Mouse (Mus musculus) heart, postnatal 10 days (tissue): ENCODE measurements around the gene Sipa1l2. TPM values are rescaled to one million over a fixed set of nuclear protein-coding genes. Genes with fewer than 3 reads are reported as not detected.

ENCODE experiments used
- DNase-seq, 2 experiments: peaks; one replicate each; pipeline ENCODE4 v3.0.0; 2021
- intact Hi-C: fragments of 180-260 bp; cut with DNase I; formaldehyde crosslinking; loops from one replicate; pipeline ENCODE4 v1.15.1; 2025
- total RNA-seq, 2 experiments: library from RNA; stranded (reverse); gene quantifications; 2 replicates each; pipeline ENCODE4 v1.2.3; 2021

Sipa1l2 gene
- total RNA-seq, 2 experiments from 2014 or later, result 52.7 to 67.3 TPM

DNA sequence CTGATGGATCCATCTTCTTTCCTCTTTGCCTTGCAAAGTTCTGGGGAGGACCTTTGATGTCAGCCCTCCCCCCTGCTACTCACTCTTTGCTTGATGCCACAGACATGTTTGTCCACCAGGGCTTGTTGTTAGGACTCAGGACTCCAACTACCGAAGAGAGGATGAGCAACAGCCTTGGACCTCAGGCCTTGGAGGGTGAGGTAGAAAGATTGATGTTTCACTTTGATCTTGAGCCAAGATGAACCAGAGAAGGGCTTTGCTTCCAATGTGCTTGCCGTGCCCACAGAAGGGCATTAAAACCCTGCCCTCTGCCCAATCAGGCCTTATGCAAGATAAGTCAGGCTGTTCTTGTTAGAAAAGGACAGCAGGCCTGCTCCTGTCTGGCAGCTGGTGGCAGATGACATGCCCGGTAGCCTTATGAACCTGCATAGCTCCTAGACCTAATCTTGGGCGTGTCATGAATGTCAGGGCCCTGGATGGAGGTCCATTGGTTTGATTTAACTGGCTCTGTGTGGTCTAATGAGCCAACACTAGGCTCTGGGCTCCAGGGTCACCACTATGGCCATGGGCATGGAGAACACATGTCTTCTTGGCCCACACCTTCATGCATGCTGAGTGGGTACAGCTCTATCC, 184.9 kb downstream of the Sipa1l2 start:
- intact Hi-C loops, result loop anchor here (2.0 to 5.0 kb wide), 2 partner anchors 16 to 32 kb away; no protein-coding TSS in a partner anchor

DNA sequence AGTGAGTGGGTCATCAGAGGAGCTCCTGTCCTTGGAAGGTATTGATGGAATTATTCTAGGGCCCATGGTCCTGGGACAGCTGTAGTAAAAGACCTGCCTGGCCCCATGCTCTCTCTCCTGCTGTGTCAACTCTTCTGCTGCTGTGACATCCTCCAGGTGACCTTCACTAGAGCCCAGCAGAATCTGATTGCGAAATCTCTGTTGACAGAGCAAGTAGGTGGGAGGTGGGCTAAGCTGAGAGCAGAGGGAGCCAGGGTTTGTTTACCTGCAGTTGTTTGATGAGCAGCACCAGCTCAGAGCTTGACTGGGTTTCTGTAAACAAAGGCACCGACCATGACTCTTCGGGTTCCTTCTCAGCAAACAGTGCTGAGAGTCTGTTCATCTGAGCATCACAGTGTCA, 187.9 kb downstream of the Sipa1l2 start:
- intact Hi-C loops, result no loop called here
- DNase-seq, result no peak

More for the DNA sequence above, 184.9 kb downstream of the Sipa1l2 start:
- no peak for DNase-seq

DNA sequence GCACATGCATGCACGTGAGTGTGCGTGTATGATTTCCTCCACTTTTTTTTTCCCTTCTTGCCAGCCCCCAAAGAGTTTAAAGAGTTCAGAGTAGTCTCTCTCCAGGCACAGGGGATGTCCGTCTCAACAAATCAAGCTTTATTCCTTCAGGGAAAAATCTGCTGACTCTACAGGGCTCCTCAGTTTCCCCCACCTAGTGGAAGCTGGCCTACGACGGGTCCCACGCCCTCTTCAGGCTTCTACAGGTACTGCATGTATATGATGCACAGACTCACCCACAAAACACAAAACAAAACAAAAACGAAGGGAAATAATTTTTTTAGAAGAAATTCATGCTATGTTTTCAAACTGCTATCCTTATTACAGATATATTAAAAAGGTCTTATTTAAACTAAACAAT, 189.7 kb downstream of the Sipa1l2 start:
- intact Hi-C loops, result no loop called here

DNA sequence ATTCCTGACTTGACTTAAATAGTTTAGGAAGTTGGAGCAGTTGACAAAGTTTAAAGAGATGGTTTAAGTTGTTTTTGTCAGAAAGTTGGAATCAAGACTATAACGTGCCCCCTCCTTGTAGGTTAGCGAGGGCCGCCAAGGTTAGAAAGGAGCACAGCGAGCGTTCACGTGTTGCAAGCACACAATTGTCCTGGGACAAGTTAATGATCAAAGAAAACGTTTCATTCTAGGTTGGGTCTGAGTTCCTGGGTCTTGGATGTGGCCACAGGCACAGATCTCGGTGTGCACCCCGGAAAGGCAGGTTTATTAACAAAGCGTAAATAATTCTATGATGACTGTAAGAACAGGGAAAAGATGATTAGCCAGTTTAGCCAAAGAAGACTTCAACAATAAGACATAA, 190.5 kb downstream of the Sipa1l2 start:
- intact Hi-C loops, result no loop called here

More for the DNA sequence above, 189.7 kb downstream of the Sipa1l2 start:
- no peak for DNase-seq

DNA sequence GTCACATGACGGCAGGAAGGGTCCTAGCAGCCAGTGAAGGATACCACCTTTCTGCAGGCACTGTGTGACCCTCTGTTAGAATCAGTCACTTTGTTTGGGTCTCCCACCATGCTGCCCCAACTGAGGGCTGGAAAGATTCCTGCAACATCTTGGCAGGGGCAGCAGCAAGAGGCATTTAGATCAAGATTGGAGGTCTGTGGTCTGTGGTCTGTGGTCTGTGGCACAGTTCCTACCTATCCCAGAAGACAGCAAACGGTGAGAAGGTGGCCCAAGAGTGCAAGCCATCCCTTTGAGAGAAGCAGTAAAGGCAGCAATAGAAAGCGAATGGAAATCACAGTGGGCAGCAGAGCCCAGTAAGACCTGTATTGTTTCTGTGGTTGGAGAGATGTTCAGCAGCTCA, 191.9 kb downstream of the Sipa1l2 start:
- DNase-seq, result no peak
- intact Hi-C loops, result no loop called here

More for the DNA sequence above, 190.5 kb downstream of the Sipa1l2 start:
- DNase-seq, result no peak

DNA sequence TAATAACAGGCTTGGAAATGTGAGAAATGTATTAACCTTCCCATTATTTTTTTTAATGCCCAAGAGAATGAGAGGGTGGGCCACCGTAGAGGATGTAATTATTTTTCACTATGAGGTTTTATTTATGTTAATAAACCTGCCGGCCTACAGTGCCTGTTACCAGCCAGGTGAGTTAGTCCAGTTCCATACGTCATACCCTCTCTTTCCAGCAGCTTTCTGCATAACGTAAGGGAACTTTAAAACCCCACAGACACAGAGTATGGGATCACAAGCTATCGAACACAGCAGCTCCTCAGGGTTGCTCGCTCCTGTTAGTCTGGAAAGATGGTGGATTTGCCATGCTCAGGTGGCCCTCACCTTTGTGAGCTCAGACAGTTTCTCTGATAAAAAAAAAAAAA, 193.2 kb downstream of the Sipa1l2 start:
- DNase-seq, result no peak
- intact Hi-C loops, result no loop called here

DNA sequence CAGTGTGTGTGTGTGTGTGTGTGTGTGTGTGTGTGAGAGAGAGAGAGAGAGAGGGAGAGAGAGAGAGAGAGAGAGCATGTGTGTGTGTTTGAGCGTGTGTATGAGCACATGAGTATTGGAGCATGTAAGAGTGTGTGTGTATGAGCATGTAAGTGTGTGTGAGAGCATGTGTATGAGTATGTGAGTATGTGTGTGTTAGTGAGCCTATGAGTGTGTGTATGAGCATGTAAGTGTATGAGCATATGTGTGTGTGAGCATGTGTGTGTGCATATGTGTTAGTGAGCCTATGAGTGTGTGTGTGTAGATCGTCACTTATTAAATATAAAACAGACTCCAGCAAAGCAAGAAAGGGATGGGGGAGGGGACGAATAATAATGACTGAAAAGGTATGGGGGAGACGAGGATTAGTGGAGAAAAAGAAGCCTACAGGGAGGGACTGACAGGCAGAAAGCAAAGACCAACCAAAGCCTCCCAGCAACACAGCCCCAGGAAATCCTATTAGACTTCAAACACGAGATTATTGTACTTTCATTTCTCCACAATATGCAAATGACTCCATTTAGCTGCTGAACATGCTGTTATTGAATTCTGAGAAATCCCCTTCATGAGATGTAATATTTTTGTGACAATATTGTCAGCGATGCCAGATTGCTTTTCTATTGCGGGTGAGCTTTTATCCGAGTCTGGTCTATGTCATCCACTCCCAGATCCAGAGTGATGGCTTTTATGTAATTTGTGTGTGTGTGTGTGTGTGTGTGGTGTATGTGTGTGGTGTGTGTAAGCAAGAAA, 193.8 kb downstream of the Sipa1l2 start:
- intact Hi-C loops, result no loop called here
- DNase-seq, result no peak

DNA sequence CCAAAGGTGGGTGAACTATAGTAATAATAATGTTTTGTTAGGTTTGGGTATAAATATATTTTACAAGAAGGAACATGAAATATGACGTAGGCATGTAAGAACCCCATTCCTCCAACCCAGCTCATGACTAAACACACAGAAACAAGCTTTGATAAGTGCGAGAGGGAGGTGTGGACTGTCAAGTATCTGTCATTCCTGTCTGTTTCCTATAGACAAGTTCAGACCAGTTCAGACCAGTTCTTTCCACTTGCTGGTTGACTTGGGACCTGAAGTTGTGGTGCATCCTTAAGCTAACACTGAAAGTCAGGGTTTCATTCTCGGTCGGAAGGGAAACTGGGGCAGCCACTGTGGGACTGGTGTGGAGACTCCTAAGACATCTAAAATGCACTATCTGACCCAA, 197.0 kb downstream of the Sipa1l2 start:
- intact Hi-C loops, result no loop called here
- DNase-seq, result no peak

DNA sequence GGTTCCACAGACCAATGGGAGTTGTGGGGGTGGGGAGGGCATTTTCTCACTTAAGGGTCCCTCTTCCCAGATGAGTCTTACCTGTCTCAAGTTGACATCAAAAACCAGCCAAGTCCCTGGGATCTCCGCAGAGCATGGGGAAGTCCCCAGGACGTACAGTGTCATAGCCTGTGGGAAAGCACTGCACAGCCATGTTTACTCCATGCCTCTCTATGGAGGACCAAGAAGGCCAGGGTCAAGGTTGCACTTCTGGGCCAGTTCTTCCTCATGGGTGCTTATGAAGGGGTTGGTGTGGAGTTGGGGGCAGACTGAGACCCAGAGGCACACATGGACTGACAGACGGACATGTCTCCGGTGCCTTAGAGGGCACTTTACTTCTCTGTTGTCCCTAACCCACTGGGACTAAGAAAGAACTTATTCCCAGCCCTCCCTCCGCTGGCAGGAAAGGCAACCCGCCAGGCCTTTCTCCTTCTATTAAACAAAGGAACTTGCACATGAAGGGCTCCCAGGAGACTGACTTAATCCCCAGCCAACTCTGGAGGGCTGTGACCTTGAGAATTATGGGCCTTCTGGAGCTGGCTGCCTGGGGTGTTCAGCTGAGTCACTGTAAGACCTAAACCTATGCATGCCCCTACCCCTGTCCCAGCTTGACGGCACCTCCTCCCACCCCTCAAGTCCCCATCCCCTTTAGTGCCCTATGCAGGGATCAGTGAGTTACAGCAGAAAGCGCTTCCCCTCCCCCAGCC, 199.9 kb downstream of the Sipa1l2 start:
- intact Hi-C loops, result loop anchor here (2.0 to 5.0 kb wide), 2 partner anchors 15 to 77 kb away; no protein-coding TSS in a partner anchor
- peak; percentile 66 to 69 for DNase-seq

DNA sequence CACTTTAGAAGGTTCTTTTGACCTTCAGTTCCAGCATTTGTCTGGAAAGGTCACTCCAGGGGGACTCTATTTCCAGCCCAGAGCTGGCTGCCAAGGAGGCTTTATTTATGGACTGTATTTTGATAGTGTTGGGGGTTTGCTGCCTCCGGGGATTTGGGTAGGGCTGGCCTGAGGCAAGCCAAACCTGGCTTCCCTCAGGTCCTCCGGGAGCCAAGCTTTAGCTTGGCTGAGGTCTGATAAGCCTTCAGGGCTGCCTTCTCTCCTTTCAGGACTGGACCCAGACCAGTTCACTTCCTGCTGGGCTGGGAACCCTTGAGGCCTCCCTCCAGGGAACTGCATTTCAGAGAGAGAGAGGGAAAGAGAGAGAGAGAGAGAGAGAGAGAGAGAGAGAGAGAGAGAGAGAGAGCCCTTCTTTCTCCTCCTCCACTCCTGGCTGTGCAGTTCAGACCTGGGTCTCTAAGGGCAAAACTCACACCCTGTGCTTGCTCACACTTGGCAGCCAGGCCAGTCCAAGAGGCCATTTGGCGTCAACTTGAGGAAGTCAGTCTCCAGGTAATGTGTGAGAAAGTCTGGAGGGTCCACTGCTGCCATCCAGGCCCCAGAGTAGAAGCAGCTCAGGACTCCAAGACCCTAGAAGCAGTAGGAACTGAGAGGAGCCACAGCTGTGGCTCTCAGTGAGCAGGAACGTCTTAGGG, 201.1 kb downstream of the Sipa1l2 start:
- intact Hi-C loops, result loop anchor here (1.0 to 5.0 kb wide), 3 partner anchors 16 to 76 kb away; no protein-coding TSS in a partner anchor

More for the DNA sequence above, 201.1 kb downstream of the Sipa1l2 start:
- DNase-seq, result peak; percentile 83 to 84

Other genes with a start within 250 kb of the Sipa1l2 start
- 1 to 10 TPM; 5.8 to 6.5 TPM for gene Map10, start 100.0 kb upstream of the Sipa1l2 start, total RNA-seq
- 10 to 100 TPM; 16.6 to 19.5 TPM for gene Ntpcr, start 160.2 kb upstream of the Sipa1l2 start, total RNA-seq